ENCODE assay signal across 8 mouse cellular contexts in the genomic region with DNA sequence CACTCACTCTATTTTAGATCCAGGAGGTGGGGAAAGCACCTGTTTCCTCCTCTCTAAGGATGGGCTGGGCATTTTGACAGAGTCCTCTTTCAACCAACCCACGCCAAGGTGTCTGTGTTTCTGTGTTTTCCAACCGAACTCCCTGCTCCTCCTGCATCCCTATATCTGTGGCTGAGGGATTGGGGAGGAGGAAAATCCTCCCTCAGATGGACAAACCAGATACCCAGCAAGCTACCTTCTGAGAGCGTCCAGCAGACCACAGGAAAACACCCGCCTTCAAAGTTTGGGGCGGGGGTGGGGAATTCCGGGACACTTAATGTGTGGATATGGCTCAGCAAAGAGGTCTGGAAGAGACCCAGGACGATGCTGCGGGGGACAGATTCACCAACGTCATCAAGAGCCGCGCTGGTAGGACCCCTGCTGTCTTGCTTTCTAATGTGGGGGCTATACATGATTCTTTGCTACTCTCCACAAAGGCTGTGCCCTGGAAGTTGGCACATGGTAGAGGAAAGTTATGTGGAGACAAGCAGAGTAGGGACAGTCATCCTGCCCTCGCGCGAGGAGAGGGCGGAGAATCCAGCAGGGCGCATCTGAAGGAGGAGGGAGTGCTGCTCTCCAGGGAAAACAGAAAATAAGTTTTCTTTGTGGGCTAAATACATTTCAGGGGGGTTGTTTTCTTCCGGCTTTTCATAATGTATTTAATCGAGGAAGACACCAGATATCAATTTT.
A peak's percentile ranks its signal among the peaks of the same experiment; 100 is the strongest.
DNase-seq lines count a peak whose midpoint lies in the region; ATAC-seq and TF ChIP-seq lines count a peak whose summit lies in the region.

No protein-coding gene starts in this region.

- DNase-seq in kidney, postnatal 0 days (ENCODE audit: low spot score), result no peak
- DNase-seq in kidney, postnatal 14 days, result no peak
- DNase-seq in right cerebral cortex, postnatal 25 days, result peak; percentile 21
- no peak for DNase-seq in adrenal gland, adult 2 months
- DNase-seq in spleen, postnatal 4 days (ENCODE audit: low spot score in 2 of 2), result no peak

- H3K4me1 ChIP-seq in kidney, postnatal 0 days (replicated peaks; ENCODE audit: insufficient read depth, low read length), result no peaks in the 10 kb centered on the region
- no peaks in the 10 kb centered on the region for H3K4me1 ChIP-seq in forebrain, embryonic 12.5 days
- H3K4me1 ChIP-seq in limb, embryonic 12.5 days (replicated peaks), result no peaks in the 10 kb centered on the region

- no peaks in the 10 kb centered on the region for H3K36me3 ChIP-seq in kidney, postnatal 0 days (ENCODE audit: insufficient read depth, low read length)
- no peaks in the 10 kb centered on the region for H3K36me3 ChIP-seq in forebrain, embryonic 12.5 days (replicated peaks)
- H3K36me3 ChIP-seq in limb, embryonic 12.5 days, result no peaks in the 10 kb centered on the region

- H3K9me3 ChIP-seq in kidney, postnatal 0 days (replicated peaks; ENCODE audit: low read length), result no peaks in the 10 kb centered on the region
- H3K9me3 ChIP-seq in forebrain, embryonic 12.5 days, result no peaks in the 10 kb centered on the region
- H3K9me3 ChIP-seq in limb, embryonic 12.5 days, result no peaks in the 10 kb centered on the region

- TF ChIP-seq CTCF in kidney, postnatal 0 days (IDR thresholded peaks at IDR 0.05; ENCODE audit: low read depth), result no peak

- H3K27me3 ChIP-seq in kidney, postnatal 0 days (ENCODE audit: insufficient read depth, low read length), result no peaks in the 10 kb centered on the region
- H3K27me3 ChIP-seq in forebrain, embryonic 12.5 days, result no peaks in the 10 kb centered on the region
- no peaks in the 10 kb centered on the region for H3K27me3 ChIP-seq in limb, embryonic 12.5 days

- peak overlapping the region; percentile 38 for H3K4me2 ChIP-seq in kidney, postnatal 0 days (ENCODE audit: low read length)
- H3K4me2 ChIP-seq in forebrain, embryonic 12.5 days, result peak overlapping the region; percentile 47
- H3K4me2 ChIP-seq in limb, embryonic 12.5 days, result peak overlapping the region; percentile 45

- H3K27ac ChIP-seq in kidney, postnatal 0 days, result no peak overlapping the region
- H3K27ac ChIP-seq in forebrain, embryonic 12.5 days, result no peak overlapping the region
- H3K27ac ChIP-seq in limb, embryonic 12.5 days, result no peak overlapping the region

- WGBS in kidney, postnatal 0 days, result 25% methylated on average over 18 of the region's 18 CpGs
- WGBS in forebrain, embryonic 12.5 days, result 30% methylated on average over 18 of the region's 18 CpGs
- 25% methylated on average over 18 of the region's 18 CpGs for WGBS in limb, embryonic 12.5 days

- ATAC-seq in kidney, postnatal 0 days (replicated peaks; ENCODE audit: low FRiP score, low read depth), result no peak
- no peak for ATAC-seq in forebrain, embryonic 12.5 days (ENCODE audit: low FRiP score)
- no peak for ATAC-seq in limb, embryonic 12.5 days (ENCODE audit: insufficient number of reproducible peaks, insufficient read depth, low FRiP score, low TSS enrichment, low read depth)
- ATAC-seq in CD4-positive, CD25-positive, alpha-beta regulatory T cell, adult 4 months, result no peak

- H3K4me3 ChIP-seq in kidney, postnatal 0 days (replicated peaks; ENCODE audit: low read depth, low read length), result peak overlapping the region; percentile 14; the same call in 1 of the 2 replicates
- H3K4me3 ChIP-seq in forebrain, embryonic 12.5 days (replicated peaks), result peak overlapping the region; percentile 22
- H3K4me3 ChIP-seq in limb, embryonic 12.5 days (replicated peaks), result 0 out of 2 replicates have a peak overlapping the region, but pooled peaks have one; percentile 3

- no peak overlapping the region for H3K9ac ChIP-seq in kidney, postnatal 0 days (ENCODE audit: low read depth, low read length)
- H3K9ac ChIP-seq in forebrain, embryonic 12.5 days, result no peak overlapping the region
- no peak overlapping the region for H3K9ac ChIP-seq in limb, embryonic 12.5 days (replicated peaks)
